Mouse (Mus musculus) urinary bladder, postnatal 25 days (tissue): ENCODE results near the gene Apoa1.

Experiments
- DNase-seq: peaks from one replicate; pipeline ENCODE4 v3.0.0; 2022; ENCODE audit warnings: low spot score

Gene Apoa1

GRCm38 (mm10) chr9:46228491-46228890, at the start of gene Apoa1:
TSS of gene Apoa1 (plus strand) at chr9:46228580.
- DNase-seq = no peak

GRCm38 (mm10) chr9:46178595-46178994, 49.8 kb upstream of the Apoa1 start:
- no peak for DNase-seq

- no peak for DNase-seq
Observed at GRCm38 (mm10) chr9:46181297-46181696, 47.1 kb upstream of the Apoa1 start.

- no peak for DNase-seq
Observed at GRCm38 (mm10) chr9:46184542-46184941, 43.8 kb upstream of the Apoa1 start.

- DNase-seq = no peak
Observed at GRCm38 (mm10) chr9:46185191-46185590, 43.2 kb upstream of the Apoa1 start.

- DNase-seq = no peak
Observed at GRCm38 (mm10) chr9:46186387-46186786, 42.0 kb upstream of the Apoa1 start.

GRCm38 (mm10) chr9:46188370-46188769, 40.0 kb upstream of the Apoa1 start:
- DNase-seq = no peak

GRCm38 (mm10) chr9:46188956-46189355, 39.4 kb upstream of the Apoa1 start:
- DNase-seq = no peak

GRCm38 (mm10) chr9:46189381-46189780, 39.0 kb upstream of the Apoa1 start:
- no peak for DNase-seq

GRCm38 (mm10) chr9:46191234-46191633, 37.1 kb upstream of the Apoa1 start:
- DNase-seq = no peak

- no peak for DNase-seq
Observed at GRCm38 (mm10) chr9:46191644-46192043, 36.7 kb upstream of the Apoa1 start.

GRCm38 (mm10) chr9:46192642-46193041, 35.7 kb upstream of the Apoa1 start:
- no peak for DNase-seq

- DNase-seq = no peak
Observed at GRCm38 (mm10) chr9:46194809-46195208, 33.6 kb upstream of the Apoa1 start.

- no peak for DNase-seq
Observed at GRCm38 (mm10) chr9:46196699-46197169, 31.6 kb upstream of the Apoa1 start.

GRCm38 (mm10) chr9:46198461-46198860, 29.9 kb upstream of the Apoa1 start:
- DNase-seq = no peak

GRCm38 (mm10) chr9:46198936-46199335, 29.4 kb upstream of the Apoa1 start:
- no peak for DNase-seq

- DNase-seq = no peak
Observed at GRCm38 (mm10) chr9:46199609-46200008, 28.8 kb upstream of the Apoa1 start.

GRCm38 (mm10) chr9:46206834-46207500, 21.4 kb upstream of the Apoa1 start:
- no peak for DNase-seq

- DNase-seq = no peak
Observed at GRCm38 (mm10) chr9:46207501-46207869, 20.9 kb upstream of the Apoa1 start.

GRCm38 (mm10) chr9:46208401-46208974, 19.9 kb upstream of the Apoa1 start:
- DNase-seq = no peak

GRCm38 (mm10) chr9:46210473-46210872, 17.9 kb upstream of the Apoa1 start:
- DNase-seq = no peak

- DNase-seq = no peak
Observed at GRCm38 (mm10) chr9:46214276-46214675, 14.1 kb upstream of the Apoa1 start.

- DNase-seq = no peak
Observed at GRCm38 (mm10) chr9:46214946-46215337, 13.4 kb upstream of the Apoa1 start.
